Mouse (Mus musculus) heart, embryonic 15.5 days (tissue): ENCODE data around the gene Rere. TPM values are rescaled to one million over a fixed set of nuclear protein-coding genes. Genes with fewer than 3 reads are reported as not detected.

ENCODE experiments used
- ATAC-seq: fragments of 200-750 bp; cut with Nextera tagmentation; replicated peaks from 2 replicates; pipeline ENCODE4 v1.8.0; 2017; ENCODE audit warnings: low read depth, moderate TSS enrichment; ENCODE audit not compliant: insufficient number of reproducible peaks, insufficient read depth, low FRiP score
- H3K27ac ChIP-seq: fragments of 300-500 bp; sonication (generic); 2 replicates; pipeline ENCODE4 v1.5.1; 2015; ENCODE audit warnings: mild to moderate bottlenecking, inconsistent platforms
- H3K27me3 ChIP-seq: fragments of 300-500 bp; sonication (generic); 2 replicates; pipeline ENCODE4 v1.6.1; 2015; ENCODE audit warnings: inconsistent platforms
- H3K36me3 ChIP-seq: fragments of 300-500 bp; sonication (generic); 2 replicates; pipeline ENCODE4 v1.6.1; 2015; ENCODE audit warnings: mild to moderate bottlenecking, inconsistent platforms
- H3K4me1 ChIP-seq: fragments of 300-500 bp; sonication (generic); replicated peaks from 2 replicates; pipeline ENCODE4 v1.6.1; 2015; ENCODE audit warnings: inconsistent platforms
- H3K4me2 ChIP-seq: fragments of 300-500 bp; sonication (generic); 2 replicates; pipeline ENCODE4 v1.6.1; 2015; ENCODE audit warnings: inconsistent platforms, mild to moderate bottlenecking, moderate library complexity
- H3K4me3 ChIP-seq: fragments of 300-500 bp; sonication (generic); 2 replicates; pipeline ENCODE4 v1.5.1; 2015; ENCODE audit warnings: mild to moderate bottlenecking, inconsistent platforms
- H3K9ac ChIP-seq: fragments of 300-500 bp; sonication (generic); 2 replicates; pipeline ENCODE4 v1.6.1; 2015; ENCODE audit warnings: mild to moderate bottlenecking, inconsistent platforms
- H3K9me3 ChIP-seq: fragments of 300-500 bp; sonication (generic); replicated peaks from 2 replicates; pipeline ENCODE4 v1.6.1; 2016; ENCODE audit warnings: inconsistent platforms
- WGBS: fragments of 180-500 bp; shearing (Covaris S2); methylation state at CpG from one replicate; pipeline ENCODE4 v1.1.7; 2015; ENCODE audit warnings: mixed read lengths; 5-methylcytosine and 5-hydroxymethylcytosine counted together
- polyA plus RNA-seq: library from polyadenylated mRNA; unstranded; fragments of >200 nt; fragmentation: Nextera tagmentation; extraction: Ambion mirVana; gene quantifications from 2 replicates; pipeline ENCODE4 v1.2.1, GENCODE M21; 2015

The Rere gene
- polyA plus RNA-seq, 1 experiment from 2014 or later: 17.6 TPM

DNA sequence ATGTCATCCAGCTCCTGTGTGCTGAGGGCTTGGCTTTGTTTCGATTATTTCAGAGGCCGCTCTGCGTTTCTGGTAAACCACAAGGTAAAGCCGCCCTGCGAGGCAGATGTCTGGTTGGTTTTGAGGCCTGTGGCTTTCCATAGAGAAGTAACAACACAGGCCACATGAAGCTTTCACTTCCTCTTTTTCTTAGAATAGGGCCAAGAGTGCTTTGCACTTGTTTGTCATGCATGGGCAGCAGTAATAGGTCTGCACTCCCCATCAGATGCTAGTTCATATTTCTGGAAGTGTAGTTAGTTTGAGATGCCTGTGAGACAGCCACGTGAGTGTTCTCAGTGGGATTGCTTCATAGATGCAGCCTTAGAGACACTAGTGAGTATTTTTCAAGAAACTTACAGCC lies 284.7 kb downstream of the Rere start:
- WGBS: 86% methylated on average over 6 of the region's 6 CpGs
- Histone ChIP-seq H3K4me1 (peaks cover 24% of the 10 kb centered on the region), H3K4me3 (no peak overlapping the region), H3K9ac (no peak overlapping the region), H3K27ac (no peak overlapping the region), H3K9me3 (no peaks in the 10 kb centered on the region), H3K27me3 (no peaks in the 10 kb centered on the region), H3K4me2 (no peak overlapping the region), H3K36me3 (no peaks in the 10 kb centered on the region)
- no peak for ATAC-seq

GRCm38 (mm10) chr4:150568318-150569134 lies 287.1 kb downstream of the Rere start:
- Histone ChIP-seq H3K27me3 (no peaks in the 10 kb centered on the region), H3K4me2 (peak overlapping the region; percentile 81), H3K36me3 (peaks cover 6% of the 10 kb centered on the region; the same call in 1 of the 2 replicates), H3K27ac (peak overlapping the region; percentile 93), H3K4me3 (peak overlapping the region; percentile 88), H3K4me1 (peaks cover 33% of the 10 kb centered on the region), H3K9me3 (no peaks in the 10 kb centered on the region), H3K9ac (peak overlapping the region; percentile 88)
- 33% methylated on average over 9 of the region's 9 CpGs for WGBS
- ATAC-seq: no peak

DNA sequence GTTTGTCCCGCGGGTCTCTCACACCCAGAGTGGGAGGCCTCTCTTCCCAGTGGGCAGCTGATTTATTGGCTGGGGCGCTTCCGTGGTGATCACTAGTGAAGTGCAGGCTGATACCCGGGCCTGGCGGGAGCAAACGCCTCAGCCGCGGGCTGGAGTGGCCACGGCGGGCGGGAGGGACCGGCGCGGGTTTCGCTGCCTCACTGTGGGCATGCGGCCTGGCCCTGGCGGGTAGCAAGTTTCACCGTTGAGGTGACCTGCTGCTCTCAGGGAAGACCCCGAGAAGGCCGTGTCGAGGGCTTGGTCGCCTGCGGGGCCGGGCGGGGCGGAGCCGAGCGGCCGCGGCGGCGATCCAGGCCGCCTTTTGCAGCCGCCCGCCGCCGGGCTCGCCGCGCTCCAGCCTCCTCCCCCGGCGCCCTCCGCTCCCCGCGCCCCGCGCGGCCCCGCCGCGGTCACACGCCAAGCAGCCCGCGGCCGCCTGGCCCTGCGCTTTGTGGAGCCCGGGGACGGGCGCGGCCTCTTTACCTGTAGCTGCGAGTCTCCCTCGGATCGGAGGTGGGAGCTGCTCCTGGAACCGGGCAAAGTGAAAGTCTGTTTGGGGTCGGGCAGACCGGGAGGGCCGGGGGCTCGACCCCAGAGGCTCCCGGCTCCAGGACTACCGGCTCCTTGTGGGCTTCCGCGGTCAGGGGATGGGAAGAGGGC lies 287.8 kb downstream of the Rere start:
- Histone ChIP-seq H3K9me3 (no peaks in the 10 kb centered on the region), H3K4me1 (peaks cover 30% of the 10 kb centered on the region), H3K27ac (peak overlapping the region; percentile 93), H3K9ac (peak overlapping the region; percentile 88), H3K27me3 (no peaks in the 10 kb centered on the region), H3K4me2 (peak overlapping the region; percentile 81), H3K4me3 (peak overlapping the region; percentile 88), H3K36me3 (peaks cover 6% of the 10 kb centered on the region; the same call in 1 of the 2 replicates)
- under 1% methylated on average over 63 of the region's 73 CpGs for WGBS
- ATAC-seq: peak; percentile 89

DNA sequence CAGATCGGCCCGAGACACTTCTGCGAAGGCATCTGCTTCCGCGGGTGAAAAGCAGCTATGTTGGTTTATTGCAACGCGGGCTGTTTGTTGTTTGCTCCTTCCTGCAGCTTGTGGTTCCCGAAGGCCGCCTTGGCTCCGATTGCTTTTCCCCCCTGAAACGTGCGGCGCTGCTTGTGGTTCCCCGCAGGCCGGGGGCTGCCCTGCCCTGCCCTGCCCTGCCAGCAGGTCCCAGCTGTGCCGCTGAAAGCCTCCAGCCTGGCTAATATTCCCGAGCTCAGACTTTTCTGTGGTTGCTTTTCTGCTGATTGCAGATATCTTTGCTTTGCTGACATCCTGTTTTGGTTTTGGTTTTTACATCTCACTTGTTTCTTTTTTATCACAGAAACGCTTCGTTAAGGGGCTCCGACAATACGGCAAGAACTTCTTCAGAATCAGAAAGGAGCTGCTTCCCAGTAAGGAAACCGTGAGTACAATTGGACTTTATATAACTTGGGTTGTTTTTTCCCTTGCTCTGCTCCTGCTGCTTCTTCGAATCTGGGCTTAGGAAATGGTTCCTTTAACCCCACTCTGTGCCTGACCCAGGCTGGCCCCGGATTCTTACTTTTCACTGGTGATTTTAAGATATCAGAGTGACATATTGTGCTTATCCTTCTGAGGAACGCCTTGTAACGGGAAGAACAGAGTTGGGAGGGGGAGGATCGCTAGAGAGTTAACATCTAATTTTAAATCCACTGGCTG lies 288.6 kb downstream of the Rere start:
- ATAC-seq: peak; percentile 38; the same call in 1 of the 2 replicates
- Histone ChIP-seq H3K36me3 (peaks cover 6% of the 10 kb centered on the region; the same call in 1 of the 2 replicates), H3K9me3 (no peaks in the 10 kb centered on the region), H3K27ac (peak overlapping the region; percentile 93), H3K4me3 (peak overlapping the region; percentile 88), H3K9ac (peak overlapping the region; percentile 88), H3K4me2 (peak overlapping the region; percentile 81), H3K27me3 (no peaks in the 10 kb centered on the region), H3K4me1 (peaks cover 34% of the 10 kb centered on the region)
- WGBS: 1% methylated on average over 27 of the region's 27 CpGs

GRCm38 (mm10) chr4:150570793-150571192 lies 289.3 kb downstream of the Rere start:
- peak overlapping the region; percentile 93 for H3K27ac ChIP-seq
- peaks cover 6% of the 10 kb centered on the region; the same call in 1 of the 2 replicates for H3K36me3 ChIP-seq
- H3K9ac ChIP-seq: peak overlapping the region; percentile 88; the same call in 1 of the 2 replicates
- H3K4me2 ChIP-seq: peak overlapping the region; percentile 81
- 38% methylated on average over 2 of the region's 2 CpGs for WGBS
- ATAC-seq: no peak
- no peaks in the 10 kb centered on the region for H3K27me3 ChIP-seq
- H3K4me1 ChIP-seq: peaks cover 41% of the 10 kb centered on the region
- no peaks in the 10 kb centered on the region for H3K9me3 ChIP-seq
- H3K4me3 ChIP-seq: peak overlapping the region; percentile 88

GRCm38 (mm10) chr4:150572104-150572691 lies 290.8 kb downstream of the Rere start:
- H3K27me3 ChIP-seq: no peaks in the 10 kb centered on the region
- WGBS: 45% methylated on average over 7 of the region's 7 CpGs
- H3K27ac ChIP-seq: no peak overlapping the region
- H3K4me3 ChIP-seq: no peak overlapping the region; the same call in 1 of the 2 replicates
- no peak for ATAC-seq
- H3K9me3 ChIP-seq: no peaks in the 10 kb centered on the region
- H3K9ac ChIP-seq: no peak overlapping the region
- peaks cover 6% of the 10 kb centered on the region; the same call in 1 of the 2 replicates for H3K36me3 ChIP-seq
- H3K4me2 ChIP-seq: no peak overlapping the region
- peaks cover 47% of the 10 kb centered on the region for H3K4me1 ChIP-seq

GRCm38 (mm10) chr4:150572938-150573337 lies 291.5 kb downstream of the Rere start:
- no peak overlapping the region for H3K27ac ChIP-seq
- no peak overlapping the region for H3K4me3 ChIP-seq
- peaks cover 6% of the 10 kb centered on the region; the same call in 1 of the 2 replicates for H3K36me3 ChIP-seq
- no peaks in the 10 kb centered on the region for H3K27me3 ChIP-seq
- ATAC-seq: no peak
- WGBS: 89% methylated on average over 4 of the region's 4 CpGs
- H3K4me2 ChIP-seq: no peak overlapping the region
- peaks cover 48% of the 10 kb centered on the region for H3K4me1 ChIP-seq
- no peak overlapping the region for H3K9ac ChIP-seq
- no peaks in the 10 kb centered on the region for H3K9me3 ChIP-seq

- WGBS: 40% methylated on average over 3 of the region's 3 CpGs
- Histone ChIP-seq H3K4me3 (no peak overlapping the region), H3K4me2 (no peak overlapping the region), H3K36me3 (peaks cover 6% of the 10 kb centered on the region; the same call in 1 of the 2 replicates), H3K27me3 (no peaks in the 10 kb centered on the region), H3K4me1 (peaks cover 36% of the 10 kb centered on the region), H3K27ac (peak overlapping the region; percentile 18), H3K9ac (no peak overlapping the region), H3K9me3 (no peaks in the 10 kb centered on the region)
- no peak for ATAC-seq
These were observed 294.1 kb downstream of the Rere start for GRCm38 (mm10) chr4:150575363-150576092.

GRCm38 (mm10) chr4:150576339-150576738 lies 294.9 kb downstream of the Rere start:
- Histone ChIP-seq H3K27me3 (no peaks in the 10 kb centered on the region), H3K4me1 (peaks cover 32% of the 10 kb centered on the region), H3K36me3 (peaks cover 6% of the 10 kb centered on the region; the same call in 1 of the 2 replicates), H3K4me2 (no peak overlapping the region), H3K27ac (peak overlapping the region; percentile 18; the same call in 1 of the 2 replicates), H3K4me3 (no peak overlapping the region), H3K9ac (no peak overlapping the region), H3K9me3 (no peaks in the 10 kb centered on the region)
- no peak for ATAC-seq
- WGBS: 68% methylated on average over 3 of the region's 3 CpGs

- no peak for ATAC-seq
These were observed 296.6 kb downstream of the Rere start for GRCm38 (mm10) chr4:150578021-150578420.

More at GRCm38 (mm10) chr4:150578021-150578420, 296.6 kb downstream of the Rere start:
- 91% methylated on average over 3 of the region's 3 CpGs for WGBS
- H3K36me3 ChIP-seq: no peaks in the 10 kb centered on the region
- no peak overlapping the region for H3K9ac ChIP-seq
- no peaks in the 10 kb centered on the region for H3K9me3 ChIP-seq
- H3K4me3 ChIP-seq: no peak overlapping the region
- H3K4me1 ChIP-seq: peaks cover 41% of the 10 kb centered on the region
- no peak overlapping the region for H3K4me2 ChIP-seq
- no peak overlapping the region for H3K27ac ChIP-seq
- no peaks in the 10 kb centered on the region for H3K27me3 ChIP-seq
